Mouse (Mus musculus) lung, embryonic 14.5 days (tissue): ENCODE measurements around the gene Crlf3. TPM values are rescaled to one million over a fixed set of nuclear protein-coding genes. Genes with fewer than 3 reads are reported as not detected.
"Not testable (repeated sequence)": the region's sequence is repeated elsewhere in the genome, so short reads cannot be mapped to it uniquely, and the experiment has no call there.

Experiments
- ATAC-seq: fragments of 200-750 bp; cut with Nextera tagmentation; 2 replicates; pipeline ENCODE4 v1.8.0; 2017; ENCODE audit warnings: mild to moderate bottlenecking, moderate TSS enrichment, moderate library complexity; ENCODE audit not compliant: insufficient read depth
- DNase-seq: peaks from one replicate; pipeline ENCODE4 v3.0.0-alpha.2; 2015
- H3K27ac ChIP-seq: fragments of 300-500 bp; sonication (generic); 2 replicates; pipeline ENCODE4 v1.5.1; 2014; ENCODE audit warnings: low read depth, mild to moderate bottlenecking, moderate library complexity
- H3K27me3 ChIP-seq: fragments of 300-500 bp; sonication (generic); 2 replicates; pipeline ENCODE4 v1.6.1; 2014; ENCODE audit warnings: low read length, control low read depth; ENCODE audit not compliant: insufficient read depth
- H3K36me3 ChIP-seq: fragments of 300-500 bp; sonication (generic); 2 replicates; pipeline ENCODE4 v1.6.1; 2014; ENCODE audit warnings: control low read depth; ENCODE audit not compliant: insufficient read depth
- H3K4me1 ChIP-seq: fragments of 300-500 bp; sonication (generic); 2 replicates; pipeline ENCODE4 v1.6.1; 2014; ENCODE audit warnings: antibody characterized with exemption, control low read depth; ENCODE audit not compliant: insufficient read depth
- H3K4me2 ChIP-seq: fragments of 300-500 bp; sonication (generic); 2 replicates; pipeline ENCODE4 v1.6.1; 2014; ENCODE audit warnings: mild to moderate bottlenecking
- H3K4me3 ChIP-seq: fragments of 300-500 bp; sonication (generic); 2 replicates; pipeline ENCODE4 v1.5.1; 2014; ENCODE audit warnings: low read depth, low read length
- H3K9ac ChIP-seq: fragments of 300-500 bp; sonication (generic); 2 replicates; pipeline ENCODE4 v1.6.1; 2014
- H3K9me3 ChIP-seq: fragments of 300-500 bp; sonication (generic); 2 replicates; pipeline ENCODE4 v1.6.1; 2016; ENCODE audit warnings: low read depth, low read length, control low read depth
- CTCF ChIP-seq: IDR thresholded peaks from 2 replicates; pipeline ENCODE4 v1.5.1; 2016; ENCODE audit warnings: antibody characterized with exemption, low read depth
- WGBS: fragments of 180-500 bp; shearing (Covaris S2); extraction: QIAGEN DNeasy Blood & Tissue Kit; methylation state at CpG from one replicate; pipeline ENCODE4 v1.1.7; 2014; 5-methylcytosine and 5-hydroxymethylcytosine counted together
- polyA plus RNA-seq: library from polyadenylated mRNA; unstranded; fragments of >200 nt; fragmentation: Nextera tagmentation; extraction: Ambion mirVana; gene quantifications from 2 replicates; pipeline ENCODE4 v1.2.1, GENCODE M21; 2014

The Crlf3 gene
- polyA plus RNA-seq, 1 experiment from 2014 or later, result 42.3 TPM

DNA sequence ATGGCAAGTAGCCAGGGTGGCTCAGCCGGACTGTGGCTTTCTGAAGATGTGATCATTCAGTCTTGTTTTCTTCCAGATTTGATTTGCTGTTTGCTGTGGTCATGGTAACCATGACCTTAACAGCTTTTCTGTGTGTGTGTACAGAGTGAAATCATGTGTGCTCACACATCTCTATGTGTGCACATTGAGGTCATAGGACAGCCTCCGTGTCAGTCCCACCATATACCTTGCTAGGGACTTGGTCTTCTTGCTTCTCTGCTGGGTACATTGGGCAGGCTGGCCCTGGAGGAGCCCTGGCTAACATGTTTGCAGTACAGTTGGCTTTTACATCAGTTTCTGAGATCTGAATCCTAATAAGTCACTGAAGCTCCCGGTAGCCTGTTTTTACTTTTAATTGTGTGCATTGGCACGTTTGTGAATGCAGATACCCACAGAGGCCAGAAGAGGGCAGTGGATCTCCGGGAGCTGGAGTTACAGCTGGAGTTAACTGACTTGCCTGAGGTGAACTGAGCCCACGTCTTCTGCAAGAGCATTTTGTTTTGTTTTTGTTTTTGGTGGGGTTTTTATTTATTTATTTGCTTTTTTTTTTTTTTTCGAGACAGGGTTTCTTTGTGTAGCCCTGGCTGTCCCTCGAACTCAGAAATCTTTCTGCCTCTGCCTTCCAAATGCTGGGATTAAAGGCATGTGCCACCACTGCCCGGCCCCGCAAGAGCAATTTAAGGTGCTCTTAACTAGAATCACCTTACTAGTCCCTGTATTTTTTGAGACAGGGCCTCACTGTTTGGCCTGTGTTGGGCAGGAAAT, 38.0 kb downstream of the Crlf3 start:
- H3K4me2 ChIP-seq, result no peak overlapping the region
- 52% methylated on average over 10 of the region's 10 CpGs for WGBS
- no peaks in the 10 kb centered on the region for H3K27me3 ChIP-seq
- peak; percentile 71 for TF ChIP-seq CTCF
- H3K4me1 ChIP-seq, result no peaks in the 10 kb centered on the region
- peaks cover 9% of the 10 kb centered on the region; the same call in 1 of the 2 replicates for H3K36me3 ChIP-seq
- H3K4me3 ChIP-seq, result no peak overlapping the region
- H3K9me3 ChIP-seq, result no peaks in the 10 kb centered on the region
- DNase-seq (peak; percentile 76), ATAC-seq (no peak)
- H3K9ac ChIP-seq, result no peak overlapping the region
- H3K27ac ChIP-seq, result no peak overlapping the region

DNA sequence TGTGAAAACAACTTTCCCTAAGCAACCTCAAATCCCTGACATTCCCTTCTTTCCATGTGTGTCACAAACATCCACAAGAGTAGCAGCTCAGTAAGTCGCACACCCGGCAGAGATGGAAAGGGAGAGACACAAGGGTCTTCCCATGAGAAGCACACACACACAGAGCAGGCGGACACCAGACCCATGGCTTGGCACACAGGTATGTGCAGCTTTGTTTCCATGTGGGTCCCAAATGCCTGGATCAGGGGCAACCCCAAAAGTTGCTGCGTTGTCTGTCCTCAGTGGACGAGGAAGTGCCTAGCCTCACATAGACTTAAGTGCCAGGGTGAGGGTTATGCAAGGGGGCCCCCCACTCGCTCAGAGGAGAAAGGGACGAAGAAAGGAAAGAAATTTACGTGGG, 43.3 kb downstream of the Crlf3 start:
- peaks cover 22% of the 10 kb centered on the region for H3K36me3 ChIP-seq
- H3K4me1 ChIP-seq, result no peaks in the 10 kb centered on the region
- TF ChIP-seq CTCF, result no peak
- DNase-seq (no peak), ATAC-seq (no peak)
- no peak overlapping the region for H3K9ac ChIP-seq
- no peak overlapping the region for H3K27ac ChIP-seq
- WGBS, result 71% methylated on average over 8 of the region's 8 CpGs
- H3K4me3 ChIP-seq, result no peak overlapping the region
- H3K27me3 ChIP-seq, result no peaks in the 10 kb centered on the region
- no peak overlapping the region for H3K4me2 ChIP-seq
- H3K9me3 ChIP-seq, result no peaks in the 10 kb centered on the region

DNA sequence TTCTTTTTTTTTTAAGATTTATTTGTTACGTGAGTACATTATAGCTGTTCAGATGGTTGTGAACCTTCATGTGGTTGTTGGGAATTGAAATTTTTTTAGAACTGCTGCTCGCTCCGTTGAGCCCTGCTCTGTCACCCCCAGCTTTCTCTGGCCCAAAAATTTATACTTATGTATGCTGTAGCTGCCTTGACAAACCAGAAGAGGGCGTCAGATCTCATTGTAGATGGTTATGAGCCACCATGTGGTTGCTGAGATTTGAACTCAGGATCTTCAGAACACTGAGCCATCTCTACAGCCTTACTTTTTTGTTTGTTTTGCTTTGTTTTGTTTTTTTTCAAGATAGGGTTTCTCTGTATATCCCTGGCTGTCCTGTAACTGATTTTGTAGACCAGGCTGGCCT, 59.5 kb downstream of the Crlf3 start:
- no peak overlapping the region for H3K27ac ChIP-seq
- no peak overlapping the region for H3K9ac ChIP-seq
- WGBS, result 88% methylated on average over 4 of the region's 4 CpGs
- DNase-seq (no peak), ATAC-seq (no peak)
- no peak overlapping the region for H3K4me2 ChIP-seq
- H3K4me3 ChIP-seq, result no peak overlapping the region
- no peaks in the 10 kb centered on the region for H3K4me1 ChIP-seq
- no peak for TF ChIP-seq CTCF
- no peaks in the 10 kb centered on the region for H3K9me3 ChIP-seq
- peaks cover 90% of the 10 kb centered on the region for H3K36me3 ChIP-seq
- no peaks in the 10 kb centered on the region for H3K27me3 ChIP-seq

DNA sequence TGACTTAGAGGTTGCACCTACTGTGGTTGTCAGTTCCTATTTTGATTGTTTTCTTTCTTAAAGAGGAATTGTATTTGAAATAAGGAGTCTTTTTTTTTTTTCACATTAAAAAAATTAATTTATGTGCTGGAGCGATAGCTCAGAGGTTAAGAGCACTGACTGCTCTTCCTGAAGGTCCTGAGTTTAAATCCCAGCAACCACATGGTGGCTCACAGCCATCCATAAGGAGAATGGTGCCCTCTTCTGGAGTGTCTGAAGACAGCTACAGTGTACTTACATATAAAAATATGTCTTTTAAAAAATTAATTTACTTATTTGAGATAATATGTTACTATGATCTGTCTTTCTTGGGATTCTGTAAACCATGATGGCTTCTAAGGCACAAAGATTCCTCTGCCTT, 61.0 kb downstream of the Crlf3 start:
- Histone ChIP-seq H3K9me3 (no peaks in the 10 kb centered on the region), H3K9ac (no peak overlapping the region), H3K27me3 (no peaks in the 10 kb centered on the region), H3K4me3 (no peak overlapping the region), H3K4me2 (no peak overlapping the region), H3K27ac (no peak overlapping the region), H3K36me3 (peaks cover 89% of the 10 kb centered on the region), H3K4me1 (no peaks in the 10 kb centered on the region)
- no peak for ATAC-seq
- peak; percentile 16 for DNase-seq
- 90% methylated on average over 1 of the region's 1 CpGs for WGBS
- 0 out of 2 replicates have a peak, but pooled peaks have one; percentile 15 for TF ChIP-seq CTCF

DNA sequence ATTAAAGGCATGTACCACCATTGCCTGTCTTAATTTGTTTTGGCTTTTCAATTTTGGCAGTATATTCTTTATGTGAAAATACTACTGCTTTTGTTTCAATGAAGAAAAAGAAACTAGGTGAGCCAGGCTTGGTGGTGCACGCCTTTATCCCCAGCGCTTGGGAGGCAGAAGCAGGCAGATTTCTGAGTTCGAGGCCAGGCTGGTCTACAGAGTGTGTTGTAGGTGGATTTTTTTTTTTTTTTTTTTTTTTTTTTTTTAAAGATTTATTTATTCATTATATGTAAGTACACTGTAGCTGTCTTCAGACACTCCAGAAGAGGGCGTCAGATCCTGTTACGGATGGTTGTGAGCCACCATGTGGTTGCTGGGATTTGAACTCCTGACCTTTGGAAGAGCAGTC, 64.3 kb downstream of the Crlf3 start:
- not testable (repeated sequence) for H3K27me3 ChIP-seq, DNase-seq, H3K27ac ChIP-seq, H3K9ac ChIP-seq, H3K4me3 ChIP-seq, H3K4me1 ChIP-seq, H3K9me3 ChIP-seq, ATAC-seq, H3K4me2 ChIP-seq
- H3K36me3 ChIP-seq, result peaks cover 89% of the 10 kb centered on the region
- 95% methylated on average over 3 of the region's 5 CpGs for WGBS

Other genes with a start within 250 kb of the Crlf3 start
- 62.4 and 64.8 TPM in 2 replicates for gene Utp6, start 118.6 kb downstream of the Crlf3 start, polyA plus RNA-seq
- 28.6 and 29.5 TPM in 2 replicates for gene Suz12, start 87.9 kb downstream of the Crlf3 start, polyA plus RNA-seq
- gene Atad5, start 8.4 kb upstream of the Crlf3 start, polyA plus RNA-seq, result 16.2 and 16.3 TPM in 2 replicates
- gene Tefm, start 61.2 kb upstream of the Crlf3 start, polyA plus RNA-seq, result 27.7 and 29.0 TPM in 2 replicates
- gene Adap2, start 73.1 kb upstream of the Crlf3 start, polyA plus RNA-seq, result 1.1 and 1.6 TPM in 2 replicates
- gene Rnf135, start 102.9 kb upstream of the Crlf3 start, polyA plus RNA-seq, result 5.5 and 6.6 TPM in 2 replicates
- 59.6 and 63.3 TPM in 2 replicates for gene Rhot1, start 128.0 kb upstream of the Crlf3 start, polyA plus RNA-seq
- 1.5 and 1.7 TPM in 2 replicates for gene Rhbdl3, start 219.9 kb upstream of the Crlf3 start, polyA plus RNA-seq